Mouse (Mus musculus): ENCODE measurements at regions not wholly inside any gene's neighbourhood (a gene's known extent, or its start where the extent isn't known, plus 50 kb on each side); places are given as distances from the start of the nearest gene placed in this dataset.

DNA sequence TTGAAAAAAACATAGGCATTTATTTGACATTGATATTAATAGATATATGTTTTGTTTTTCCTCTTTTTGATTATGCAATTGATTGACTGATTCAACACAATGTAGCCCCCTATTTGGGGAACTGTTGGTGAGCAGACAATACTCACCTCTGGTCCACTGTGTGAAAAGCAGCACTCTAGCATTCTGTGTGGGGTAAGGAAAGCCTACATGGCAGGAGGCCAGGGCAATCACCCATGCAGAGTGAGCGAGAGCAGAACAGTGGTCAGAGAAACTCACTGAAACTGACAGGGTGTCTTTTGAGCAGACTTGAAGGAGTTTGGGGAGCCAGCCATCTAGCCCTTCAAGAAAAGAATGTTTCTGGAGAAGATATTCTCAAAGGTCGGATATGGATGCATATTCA is 73.2 kb upstream of the Azi2 start:
- no peaks in the 10 kb centered on the region for H3K36me3 ChIP-seq
- WGBS: 77% methylated on average over 2 of the region's 2 CpGs
- no peak overlapping the region for H3K4me3 ChIP-seq
- 0 out of 2 replicates have a peak, but pooled peaks cover 3% of the 10 kb centered on the region for H3K4me1 ChIP-seq
- H3K9ac ChIP-seq: no peak overlapping the region
- H3K27ac ChIP-seq: no peak overlapping the region
- H3K4me2 ChIP-seq: no peak overlapping the region
- no peak for ATAC-seq (ENCODE audit: insufficient number of reproducible peaks, insufficient read depth, low FRiP score, low TSS enrichment, low read depth)
- H3K9me3 ChIP-seq: no peaks in the 10 kb centered on the region
- no peaks in the 10 kb centered on the region for H3K27me3 ChIP-seq

DNA sequence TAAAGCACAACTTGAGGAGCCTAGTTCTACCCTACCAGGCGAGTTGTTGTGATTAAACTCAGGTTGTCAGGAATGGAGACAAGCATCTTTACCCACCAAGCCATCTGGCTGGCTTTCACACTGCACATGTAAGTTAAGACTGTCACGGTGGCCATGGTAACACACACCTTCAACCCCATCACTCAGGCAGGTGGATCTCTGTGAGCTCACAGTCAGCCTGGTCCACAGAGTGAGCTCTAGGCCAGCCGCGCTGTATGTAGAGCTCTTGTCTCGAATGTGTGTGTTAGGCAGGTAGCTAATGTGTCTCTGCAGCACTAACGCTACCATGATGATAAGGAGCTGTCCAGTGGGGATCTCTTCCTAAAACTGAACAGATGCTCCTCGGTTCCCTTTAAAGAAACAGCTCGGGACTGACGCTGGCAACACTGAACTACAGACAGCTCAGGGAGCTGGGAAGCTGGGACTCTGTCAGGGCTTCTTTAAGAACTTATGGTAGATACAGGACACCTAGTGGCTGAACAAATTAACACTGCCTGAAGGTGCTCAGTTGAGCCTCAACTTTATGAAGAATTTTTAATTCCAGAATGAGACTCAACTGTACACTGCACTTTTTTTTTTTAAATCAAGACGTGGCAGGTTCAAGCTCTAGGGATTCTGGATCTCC is 73.8 kb upstream of the Azi2 start:
- ATAC-seq (ENCODE audit: insufficient number of reproducible peaks, insufficient read depth, low FRiP score, low TSS enrichment, low read depth): no peak
- 56% methylated on average over 10 of the region's 10 CpGs for WGBS
- H3K4me2 ChIP-seq: no peak overlapping the region
- no peak overlapping the region for H3K9ac ChIP-seq
- H3K9me3 ChIP-seq: no peaks in the 10 kb centered on the region
- H3K4me1 ChIP-seq: 0 out of 2 replicates have a peak, but pooled peaks cover 3% of the 10 kb centered on the region
- no peaks in the 10 kb centered on the region for H3K27me3 ChIP-seq
- H3K36me3 ChIP-seq: no peaks in the 10 kb centered on the region
- H3K27ac ChIP-seq: no peak overlapping the region
- no peak overlapping the region for H3K4me3 ChIP-seq

DNA sequence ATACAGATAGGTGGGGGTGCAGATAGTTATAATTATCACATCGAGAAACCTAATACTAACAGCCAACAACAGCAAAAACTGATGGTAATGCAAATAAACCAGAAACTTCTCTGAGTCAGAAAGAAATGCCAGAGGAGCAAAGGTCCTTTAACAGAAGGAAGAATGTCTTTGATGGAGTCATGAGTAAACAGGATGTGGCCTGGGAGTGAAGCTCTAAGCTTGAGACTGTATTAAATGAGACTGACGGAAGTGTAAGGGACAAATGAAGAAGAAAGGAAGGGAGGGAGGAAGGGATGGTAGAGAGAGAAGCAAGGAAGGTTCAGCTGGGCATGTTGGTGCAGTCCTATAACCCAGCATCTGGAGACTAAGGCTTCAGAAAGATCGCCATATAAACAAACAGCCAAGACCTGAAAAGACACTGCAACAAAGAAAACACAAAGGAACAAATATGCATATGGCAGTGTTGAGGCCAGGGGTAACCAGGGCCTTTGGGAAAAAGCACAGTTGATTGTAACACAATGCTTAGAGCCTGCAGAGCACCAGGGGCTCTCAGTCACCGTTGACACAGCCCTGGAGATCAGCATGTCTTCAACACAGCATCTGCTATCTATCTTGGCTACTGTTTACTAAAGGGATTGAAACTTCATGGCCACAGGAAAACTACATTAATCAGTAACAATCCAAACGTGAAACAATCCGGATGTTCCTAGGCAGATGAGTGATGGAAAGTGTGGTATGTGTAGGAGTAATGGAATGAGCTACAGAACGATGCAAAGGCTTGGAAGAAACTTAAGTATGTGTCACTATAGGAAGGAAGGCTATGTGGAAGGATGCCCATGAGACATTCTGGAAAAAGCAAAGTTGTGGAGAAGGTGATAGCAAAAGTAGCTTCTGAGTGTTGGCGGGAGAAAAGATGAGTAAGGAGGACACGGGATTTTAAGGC is 77.9 kb upstream of the Azi2 start:
- no peaks in the 10 kb centered on the region for H3K9me3 ChIP-seq
- no peak overlapping the region for H3K9ac ChIP-seq
- 64% methylated on average over 9 of the region's 9 CpGs for WGBS

DNA sequence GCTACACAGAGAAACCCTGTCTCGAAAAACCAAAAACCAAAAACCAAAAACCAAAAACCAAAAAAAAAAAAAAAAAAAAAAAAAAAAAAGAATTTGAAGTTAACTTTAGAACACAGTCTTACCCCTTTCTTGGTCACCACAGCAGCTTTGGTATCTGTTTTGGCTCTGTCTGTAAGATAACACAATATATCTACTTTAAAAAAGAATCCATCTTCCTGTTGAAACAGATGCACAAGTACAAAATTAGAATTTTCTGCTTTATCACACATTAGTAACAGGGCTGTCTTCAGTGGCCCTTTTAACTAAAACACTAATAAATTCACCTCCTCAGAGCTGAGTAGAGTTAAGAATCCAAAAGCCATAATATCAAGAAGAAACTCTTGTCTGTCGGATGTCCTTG is 80.5 kb upstream of the Azi2 start:
- H3K27ac ChIP-seq: no peak overlapping the region
- peaks cover 7% of the 10 kb centered on the region; the same call in 1 of the 2 replicates for H3K4me1 ChIP-seq
- H3K27me3 ChIP-seq: no peaks in the 10 kb centered on the region
- WGBS: 96% methylated on average over 2 of the region's 2 CpGs
- no peak for ATAC-seq (ENCODE audit: insufficient number of reproducible peaks, insufficient read depth, low FRiP score, low TSS enrichment, low read depth)
- no peak overlapping the region for H3K9ac ChIP-seq
- H3K4me2 ChIP-seq: no peak overlapping the region
- H3K9me3 ChIP-seq: no peaks in the 10 kb centered on the region
- no peak overlapping the region for H3K4me3 ChIP-seq
- no peaks in the 10 kb centered on the region for H3K36me3 ChIP-seq

More for the DNA sequence above, 77.9 kb upstream of the Azi2 start:
- H3K27me3 ChIP-seq: no peaks in the 10 kb centered on the region
- no peak overlapping the region for H3K4me2 ChIP-seq
- H3K36me3 ChIP-seq: no peaks in the 10 kb centered on the region
- no peak overlapping the region for H3K4me3 ChIP-seq
- ATAC-seq (ENCODE audit: insufficient number of reproducible peaks, insufficient read depth, low FRiP score, low TSS enrichment, low read depth): no peak
- H3K27ac ChIP-seq: no peak overlapping the region
- 0 out of 2 replicates have a peak, but pooled peaks cover 3% of the 10 kb centered on the region for H3K4me1 ChIP-seq

DNA sequence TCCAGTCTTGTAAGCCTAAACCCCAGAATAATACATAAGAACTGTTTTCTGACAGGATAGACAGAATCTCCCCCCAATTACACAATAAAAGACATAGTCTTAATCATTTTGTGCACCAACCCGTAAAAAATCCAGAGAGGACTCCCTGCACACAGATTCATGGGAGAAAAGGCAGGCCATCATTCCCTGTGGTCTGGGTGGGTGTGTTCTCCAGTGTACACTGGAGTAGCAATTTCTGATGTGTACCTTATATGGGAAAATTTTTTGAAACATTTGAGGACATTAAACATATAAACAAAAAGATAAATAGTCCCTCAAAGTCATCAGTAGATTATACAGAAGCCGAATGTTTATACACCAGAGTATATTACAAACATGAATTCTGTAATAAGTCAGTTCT is 83.1 kb upstream of the Azi2 start:
- WGBS: 65% methylated on average over 2 of the region's 2 CpGs
- no peak for ATAC-seq (ENCODE audit: insufficient number of reproducible peaks, insufficient read depth, low FRiP score, low TSS enrichment, low read depth)
- no peaks in the 10 kb centered on the region for H3K36me3 ChIP-seq
- H3K9me3 ChIP-seq: no peaks in the 10 kb centered on the region
- H3K4me2 ChIP-seq: no peak overlapping the region
- no peak overlapping the region for H3K27ac ChIP-seq
- no peak overlapping the region for H3K9ac ChIP-seq
- peaks cover 7% of the 10 kb centered on the region; the same call in 1 of the 2 replicates for H3K4me1 ChIP-seq
- no peaks in the 10 kb centered on the region for H3K27me3 ChIP-seq
- H3K4me3 ChIP-seq: no peak overlapping the region

DNA sequence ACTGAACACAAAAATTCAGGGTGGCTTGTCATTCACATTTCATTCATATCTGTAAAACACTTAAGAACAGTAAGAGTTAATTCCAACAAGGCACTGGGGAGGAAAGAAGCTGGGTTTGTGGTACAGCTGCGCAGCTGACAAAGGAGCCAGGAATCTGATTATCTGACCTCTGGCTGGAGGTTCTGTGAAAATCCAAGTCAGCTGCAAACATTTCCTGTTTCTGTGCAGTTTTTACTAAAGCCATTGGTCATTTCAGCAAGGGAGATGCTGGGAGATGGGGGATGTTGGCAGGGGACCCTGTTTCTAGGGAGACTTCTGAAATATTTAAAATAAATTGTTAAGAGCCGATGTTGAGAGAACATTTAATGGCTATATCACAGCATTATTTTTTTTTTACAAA is 83.6 kb upstream of the Azi2 start:
- Histone ChIP-seq H3K27me3 (no peaks in the 10 kb centered on the region), H3K4me2 (no peak overlapping the region), H3K4me3 (no peak overlapping the region), H3K27ac (no peak overlapping the region), H3K9ac (no peak overlapping the region), H3K4me1 (peaks cover 7% of the 10 kb centered on the region; the same call in 1 of the 2 replicates), H3K9me3 (no peaks in the 10 kb centered on the region), H3K36me3 (no peaks in the 10 kb centered on the region)
- no peak for ATAC-seq (ENCODE audit: insufficient number of reproducible peaks, insufficient read depth, low FRiP score, low TSS enrichment, low read depth)
- WGBS: 38% methylated on average over 2 of the region's 2 CpGs

DNA sequence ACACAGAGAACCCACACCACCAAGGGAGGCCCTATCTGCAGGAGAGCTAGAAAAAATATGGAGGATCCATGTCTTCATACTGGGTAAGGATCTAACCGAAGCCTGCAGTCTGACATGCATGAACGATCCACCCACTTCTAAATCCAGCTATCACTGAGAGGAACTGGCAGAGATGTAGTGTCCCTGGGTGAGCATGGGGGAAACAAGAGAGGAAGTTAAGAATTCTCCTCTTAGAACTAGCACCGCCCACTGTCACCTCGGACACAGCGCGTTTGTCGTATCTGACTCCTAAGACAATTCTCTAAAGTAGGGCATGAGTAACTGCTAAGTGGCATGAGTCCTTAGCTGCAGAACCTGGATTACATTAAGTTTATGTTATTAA is 112.8 kb upstream of the Azi2 start:
- Histone ChIP-seq H3K4me2 (no peak overlapping the region), H3K9me3 (no peaks in the 10 kb centered on the region), H3K4me3 (no peak overlapping the region), H3K36me3 (no peaks in the 10 kb centered on the region), H3K27me3 (no peaks in the 10 kb centered on the region), H3K4me1 (no peaks in the 10 kb centered on the region), H3K9ac (no peak overlapping the region), H3K27ac (no peak overlapping the region)
- 83% methylated on average over 7 of the region's 7 CpGs for WGBS
- no peak for ATAC-seq (ENCODE audit: insufficient number of reproducible peaks, insufficient read depth, low FRiP score, low TSS enrichment, low read depth)

DNA sequence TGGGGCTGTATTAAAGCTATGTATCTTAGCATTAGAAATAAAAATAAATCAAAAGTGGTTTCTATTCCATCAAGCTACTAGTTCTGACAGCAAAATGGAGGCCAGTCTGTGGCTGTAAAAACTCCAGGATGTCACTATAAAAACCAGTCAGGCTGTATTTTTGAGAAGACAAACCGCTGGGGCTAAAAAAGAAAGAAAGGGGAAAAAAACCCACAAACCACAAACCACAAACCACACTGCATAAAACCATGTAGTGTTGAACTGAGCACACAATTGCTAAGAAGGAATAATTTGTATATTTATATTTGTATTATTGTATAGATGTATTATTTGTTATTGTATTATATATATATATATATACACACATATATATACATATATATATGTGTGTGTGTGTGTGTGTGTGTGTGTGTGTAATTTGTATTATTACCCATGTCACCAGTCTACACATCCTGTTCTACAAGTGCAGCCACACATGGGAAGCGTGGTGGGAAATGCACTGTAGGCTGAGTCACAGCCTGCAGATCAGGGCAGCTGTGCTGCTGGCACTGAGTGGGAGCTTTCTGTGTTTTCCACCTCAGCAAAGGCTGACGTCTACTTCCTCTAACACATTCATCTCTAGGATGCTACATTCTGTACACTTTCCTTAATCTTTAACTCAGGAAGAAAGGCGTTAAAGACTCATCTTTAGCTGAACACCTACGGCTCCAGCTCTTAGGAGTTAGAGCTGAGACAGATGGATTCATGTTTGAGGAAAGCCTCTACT is 113.4 kb upstream of the Azi2 start:
- WGBS: 67% methylated on average over 5 of the region's 5 CpGs
- Histone ChIP-seq H3K36me3 (no peaks in the 10 kb centered on the region), H3K27me3 (no peaks in the 10 kb centered on the region), H3K9me3 (no peaks in the 10 kb centered on the region), H3K27ac (no peak overlapping the region), H3K9ac (no peak overlapping the region), H3K4me3 (no peak overlapping the region), H3K4me1 (no peaks in the 10 kb centered on the region), H3K4me2 (no peak overlapping the region)
- ATAC-seq (ENCODE audit: insufficient number of reproducible peaks, insufficient read depth, low FRiP score, low TSS enrichment, low read depth): no peak

DNA sequence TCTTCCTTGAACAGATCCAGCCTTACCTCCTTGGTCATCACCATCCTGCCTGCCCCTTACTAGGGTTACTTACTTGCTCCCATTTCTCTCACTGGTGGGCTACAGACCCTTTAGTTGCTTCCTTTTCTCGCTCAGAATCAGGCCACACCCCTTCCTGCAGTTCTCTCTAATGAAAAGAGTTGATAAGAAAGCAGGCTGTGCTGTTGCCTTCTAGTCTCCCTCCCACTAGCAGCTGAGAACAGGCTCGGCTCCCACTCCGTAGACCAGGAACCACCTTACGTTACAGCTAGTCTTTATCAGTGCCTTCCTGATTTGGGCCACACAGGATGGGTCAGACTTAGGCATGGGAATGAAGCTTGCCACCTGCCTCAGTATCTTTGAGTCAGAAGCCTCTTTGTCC is 117.3 kb upstream of the Azi2 start:
- Histone ChIP-seq H3K27me3 (no peaks in the 10 kb centered on the region), H3K4me3 (no peak overlapping the region), H3K36me3 (no peaks in the 10 kb centered on the region), H3K9me3 (no peaks in the 10 kb centered on the region), H3K4me1 (no peaks in the 10 kb centered on the region), H3K9ac (no peak overlapping the region), H3K27ac (no peak overlapping the region), H3K4me2 (no peak overlapping the region)
- 63% methylated on average over 4 of the region's 4 CpGs for WGBS
- ATAC-seq (ENCODE audit: insufficient number of reproducible peaks, insufficient read depth, low FRiP score, low TSS enrichment, low read depth): no peak

DNA sequence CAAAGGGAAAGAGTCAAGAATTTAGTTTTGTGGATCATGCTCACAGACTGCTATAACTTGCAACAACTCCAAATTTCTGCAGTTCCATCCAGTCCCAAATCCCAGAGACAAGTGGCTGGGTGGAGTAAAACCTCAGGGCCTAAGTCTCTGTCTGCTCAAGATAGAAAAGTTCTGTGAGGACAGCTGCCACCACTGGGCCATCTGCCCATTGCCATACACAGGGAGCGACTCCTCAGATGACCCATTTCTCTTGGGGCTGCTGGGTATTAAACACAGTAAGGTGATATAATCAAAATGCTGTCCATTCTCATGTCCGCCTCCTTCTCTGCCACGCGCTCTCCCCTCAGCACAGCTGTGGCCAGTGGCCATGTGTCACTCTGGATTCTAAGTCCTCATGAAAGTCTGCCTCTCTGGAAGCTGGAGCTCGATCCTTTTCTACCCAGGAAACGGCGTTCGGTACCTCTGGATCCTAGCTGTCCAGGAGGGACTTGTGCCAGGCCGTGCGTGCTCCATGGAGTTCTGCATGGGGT is 132.3 kb upstream of the Azi2 start:
- Histone ChIP-seq H3K4me2 (no peak overlapping the region), H3K36me3 (no peaks in the 10 kb centered on the region), H3K9ac (no peak overlapping the region), H3K4me3 (no peak overlapping the region), H3K9me3 (no peaks in the 10 kb centered on the region; the same call in 1 of the 2 replicates), H3K27me3 (no peaks in the 10 kb centered on the region), H3K27ac (no peak overlapping the region), H3K4me1 (peaks cover 7% of the 10 kb centered on the region; the same call in 1 of the 2 replicates)
- ATAC-seq (ENCODE audit: insufficient number of reproducible peaks, insufficient read depth, low FRiP score, low TSS enrichment, low read depth): no peak
- WGBS: 91% methylated on average over 10 of the region's 10 CpGs

DNA sequence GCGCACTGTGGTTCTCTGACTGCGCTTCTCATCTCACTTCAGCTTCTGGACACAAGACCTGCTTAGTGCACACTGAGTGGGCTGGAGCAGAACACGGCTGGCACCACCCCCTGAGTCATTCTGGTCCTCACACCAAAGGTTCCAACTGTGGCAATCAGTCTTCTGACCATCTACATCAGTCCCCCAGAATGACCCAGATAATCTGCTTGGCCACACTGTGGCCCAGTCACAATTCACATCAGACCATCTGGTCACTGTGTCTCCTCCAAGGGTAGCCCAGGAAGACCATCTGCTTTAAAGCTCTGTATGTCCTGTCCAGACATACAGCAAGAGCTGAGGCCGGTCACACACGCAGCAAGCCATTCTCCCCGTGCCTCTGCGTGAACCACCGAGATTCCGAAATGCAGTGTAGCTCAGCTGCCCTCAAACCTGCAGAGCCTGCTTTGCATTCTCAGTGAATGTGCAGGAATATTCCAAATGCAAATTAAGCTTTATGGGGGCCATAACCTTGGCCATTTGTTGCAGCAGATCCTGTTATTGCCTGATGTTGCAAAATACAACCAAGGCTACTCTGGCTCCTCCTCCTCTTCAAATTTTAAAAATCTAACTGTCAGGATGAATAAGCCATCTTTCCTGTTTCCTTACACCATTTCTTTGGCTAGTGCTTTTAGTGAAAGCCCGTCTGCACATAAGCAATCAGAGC is 135.1 kb upstream of the Azi2 start:
- Histone ChIP-seq H3K9me3 (no peaks in the 10 kb centered on the region; the same call in 1 of the 2 replicates), H3K36me3 (no peaks in the 10 kb centered on the region), H3K27me3 (no peaks in the 10 kb centered on the region), H3K4me3 (no peak overlapping the region), H3K27ac (no peak overlapping the region), H3K4me1 (peaks cover 7% of the 10 kb centered on the region; the same call in 1 of the 2 replicates), H3K4me2 (no peak overlapping the region), H3K9ac (no peak overlapping the region)
- no peak for ATAC-seq (ENCODE audit: insufficient number of reproducible peaks, insufficient read depth, low FRiP score, low TSS enrichment, low read depth)
- 86% methylated on average over 10 of the region's 10 CpGs for WGBS
